Mouse (Mus musculus): ENCODE measurements around the gene Jazf1. TPM values are rescaled to one million over a fixed set of nuclear protein-coding genes. Genes with fewer than 3 reads are reported as not detected.

Gene Jazf1
- polyA plus RNA-seq, 2 experiments: 0.71 to 1.2 TPM

- H3K4me1 ChIP-seq (replicated peaks; ENCODE audit: control insufficient read depth in 2 of 2, insufficient read depth in 2 of 2, low read length in 1 of 2): peaks cover 0 to 7% of the 10 kb centered on the region in 2 experiments; a peak in 2 of 4 replicates
- no peak overlapping the region for H3K27ac ChIP-seq
- ATAC-seq (ENCODE audit: insufficient read depth) (no peak), DNase-seq (ENCODE audit: low read depth in 3 of 3, low spot score in 3 of 3) (no peak)
- H3K27me3 ChIP-seq (ENCODE audit: control insufficient read depth, insufficient read depth, low read length): peaks cover 33% of the 10 kb centered on the region
- no peak overlapping the region for H3K4me3 ChIP-seq (ENCODE audit: insufficient read depth in 1 of 2, low read depth in 2 of 2, low read length in 2 of 2)
- H3K9ac ChIP-seq (replicated peaks): no peak overlapping the region
- TF ChIP-seq EP300 (IDR thresholded peaks at IDR 0.05; ENCODE audit: low read depth) (no peak), CTCF (IDR thresholded peaks at IDR 0.05; ENCODE audit: low read depth) (no peak)
- H3K4me2 ChIP-seq (ENCODE audit: low read depth): no peak overlapping the region
- no peaks in the 10 kb centered on the region for H3K36me3 ChIP-seq (replicated peaks; ENCODE audit: control insufficient read depth, insufficient read depth, low read depth)
- 45% methylated on average over 6 of the region's 6 CpGs for WGBS (ENCODE audit: insufficient replicate concordance)
- H3K9me3 ChIP-seq (ENCODE audit: control insufficient read depth, low read length): no peaks in the 10 kb centered on the region
Observed at GRCm38 (mm10) chr6:53071732-53072131, 3.3 kb upstream of the Jazf1 start.

DNA sequence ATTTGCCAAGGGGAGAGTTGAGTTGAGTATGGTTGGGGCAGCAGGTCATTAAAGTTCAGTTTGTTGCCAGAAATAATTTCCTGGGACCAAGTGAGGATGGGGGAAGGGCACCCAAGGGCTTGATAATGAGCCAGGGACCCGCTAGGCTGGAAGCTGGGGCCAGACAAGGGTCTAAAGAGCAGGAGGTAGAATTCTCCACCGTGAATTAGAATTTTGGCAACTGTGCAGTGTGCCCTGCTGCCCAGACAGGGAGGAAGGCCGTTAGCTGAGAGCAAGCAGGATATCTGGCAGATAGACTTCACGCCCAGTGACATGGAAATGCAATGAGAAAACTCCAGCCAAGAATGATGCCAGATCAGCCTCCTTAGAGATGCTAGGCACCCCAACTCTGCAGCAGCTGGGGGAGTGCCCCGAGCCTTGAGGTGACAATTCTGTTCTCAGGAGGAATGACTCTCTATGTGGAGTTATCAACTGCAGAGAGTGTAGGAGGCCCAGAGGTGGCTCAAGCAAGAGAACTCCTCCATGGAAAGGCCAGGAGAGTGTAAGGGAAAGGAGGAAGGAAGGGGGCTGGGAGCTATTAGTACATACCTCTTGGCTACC lies 1.6 kb upstream of the Jazf1 start:
- H3K9me3 ChIP-seq (ENCODE audit: control insufficient read depth, low read length): no peaks in the 10 kb centered on the region
- ATAC-seq (ENCODE audit: insufficient read depth) (no peak), DNase-seq (ENCODE audit: low read depth in 3 of 3, low spot score in 3 of 3) (no peak)
- no peak overlapping the region for H3K9ac ChIP-seq (replicated peaks)
- 29% methylated on average over 5 of the region's 5 CpGs for WGBS (ENCODE audit: insufficient replicate concordance)
- no peak for TF ChIP-seq CTCF (IDR thresholded peaks at IDR 0.05; ENCODE audit: low read depth)
- no peak for TF ChIP-seq EP300 (IDR thresholded peaks at IDR 0.05; ENCODE audit: low read depth)
- no peak overlapping the region for H3K4me2 ChIP-seq (ENCODE audit: low read depth)
- H3K36me3 ChIP-seq (replicated peaks; ENCODE audit: control insufficient read depth, insufficient read depth, low read depth): no peaks in the 10 kb centered on the region
- no peak overlapping the region for H3K27ac ChIP-seq
- H3K4me1 ChIP-seq (replicated peaks; ENCODE audit: control insufficient read depth in 2 of 2, insufficient read depth in 2 of 2, low read length in 1 of 2): peaks cover 0 to 7% of the 10 kb centered on the region in 2 experiments; a peak in 2 of 4 replicates
- H3K27me3 ChIP-seq (ENCODE audit: control insufficient read depth, insufficient read depth, low read length): peaks cover 35% of the 10 kb centered on the region
- H3K4me3 ChIP-seq (ENCODE audit: insufficient read depth in 1 of 2, low read depth in 2 of 2, low read length in 2 of 2): no peak overlapping the region

GRCm38 (mm10) chr6:53068875-53069178 lies 396 bp upstream of the Jazf1 start:
- no peaks in the 10 kb centered on the region for H3K36me3 ChIP-seq (replicated peaks; ENCODE audit: control insufficient read depth, insufficient read depth, low read depth)
- TF ChIP-seq CTCF (IDR thresholded peaks at IDR 0.05; ENCODE audit: low read depth) (no peak), EP300 (IDR thresholded peaks at IDR 0.05; ENCODE audit: low read depth) (no peak)
- DNase-seq (ENCODE audit: low read depth in 3 of 3, low spot score in 3 of 3) (no peak), ATAC-seq (ENCODE audit: insufficient read depth) (no peak)
- peaks cover 35% of the 10 kb centered on the region for H3K27me3 ChIP-seq (ENCODE audit: control insufficient read depth, insufficient read depth, low read length)
- H3K9ac ChIP-seq (replicated peaks): no peak overlapping the region
- H3K4me1 ChIP-seq (replicated peaks; ENCODE audit: control insufficient read depth in 2 of 2, insufficient read depth in 2 of 2, low read length in 1 of 2): peaks cover 0 to 7% of the 10 kb centered on the region in 2 experiments; a peak in 2 of 4 replicates
- peak overlapping the region; percentile 31 to 63; a peak in 3 of 4 replicates for H3K4me3 ChIP-seq (ENCODE audit: insufficient read depth in 1 of 2, low read depth in 2 of 2, low read length in 2 of 2)
- no peaks in the 10 kb centered on the region for H3K9me3 ChIP-seq (ENCODE audit: control insufficient read depth, low read length)
- WGBS (ENCODE audit: insufficient replicate concordance): 8% methylated on average over 6 of the region's 6 CpGs
- H3K27ac ChIP-seq: no peak overlapping the region
- peak overlapping the region; percentile 69 for H3K4me2 ChIP-seq (ENCODE audit: low read depth)

- no peak overlapping the region for H3K27ac ChIP-seq
- 9% methylated on average over 34 of the region's 41 CpGs for WGBS (ENCODE audit: insufficient replicate concordance)
- ATAC-seq (ENCODE audit: insufficient read depth) (no peak), DNase-seq (ENCODE audit: low read depth in 3 of 3, low spot score in 3 of 3) (no peak)
- H3K27me3 ChIP-seq (ENCODE audit: control insufficient read depth, insufficient read depth, low read length): peaks cover 35% of the 10 kb centered on the region
- H3K36me3 ChIP-seq (replicated peaks; ENCODE audit: control insufficient read depth, insufficient read depth, low read depth): no peaks in the 10 kb centered on the region
- peak overlapping the region; percentile 69 for H3K4me2 ChIP-seq (ENCODE audit: low read depth)
- no peak overlapping the region for H3K9ac ChIP-seq (replicated peaks)
- peaks cover 0 to 7% of the 10 kb centered on the region in 2 experiments; a peak in 2 of 4 replicates for H3K4me1 ChIP-seq (replicated peaks; ENCODE audit: control insufficient read depth in 2 of 2, insufficient read depth in 2 of 2, low read length in 1 of 2)
- TF ChIP-seq CTCF (IDR thresholded peaks at IDR 0.05; ENCODE audit: low read depth): no peak
- no peak for TF ChIP-seq EP300 (IDR thresholded peaks at IDR 0.05; ENCODE audit: low read depth)
- H3K4me3 ChIP-seq (ENCODE audit: insufficient read depth in 1 of 2, low read depth in 2 of 2, low read length in 2 of 2): peak overlapping the region; percentile 21 to 63; a peak in 3 of 4 replicates
- no peaks in the 10 kb centered on the region for H3K9me3 ChIP-seq (ENCODE audit: control insufficient read depth, low read length)
Observed at GRCm38 (mm10) chr6:53067446-53067988, 914 bp downstream of the Jazf1 start.

DNA sequence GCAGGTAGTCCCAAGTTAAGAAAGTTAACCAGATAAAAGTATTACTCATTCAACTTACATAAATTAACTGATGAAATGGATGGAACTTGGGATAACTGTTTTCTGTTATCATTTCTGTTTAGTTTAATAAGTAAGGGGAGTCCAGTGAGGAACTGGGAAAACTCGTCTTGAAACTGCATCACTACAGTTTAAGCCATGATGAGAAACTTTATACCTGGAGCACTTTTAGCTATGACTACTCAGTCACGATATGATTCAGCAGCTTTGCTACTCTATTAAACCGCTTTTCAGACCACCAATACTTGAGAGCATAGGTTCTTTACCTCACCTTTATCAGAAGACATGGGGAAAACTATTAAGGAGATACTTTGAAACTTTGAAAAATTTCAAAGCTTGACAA lies 1.5 kb downstream of the Jazf1 start:
- Histone ChIP-seq H3K9ac (replicated peaks) (no peak overlapping the region), H3K27me3 (ENCODE audit: control insufficient read depth, insufficient read depth, low read length) (peaks cover 35% of the 10 kb centered on the region), H3K9me3 (ENCODE audit: control insufficient read depth, low read length) (no peaks in the 10 kb centered on the region), H3K4me3 (ENCODE audit: insufficient read depth in 1 of 2, low read depth in 2 of 2, low read length in 2 of 2) (no peak overlapping the region), H3K4me1 (replicated peaks; ENCODE audit: control insufficient read depth in 2 of 2, insufficient read depth in 2 of 2, low read length in 1 of 2) (peaks cover 0 to 5% of the 10 kb centered on the region in 2 experiments; a peak in 2 of 4 replicates), H3K4me2 (ENCODE audit: low read depth) (no peak overlapping the region), H3K36me3 (replicated peaks; ENCODE audit: control insufficient read depth, insufficient read depth, low read depth) (no peaks in the 10 kb centered on the region), H3K27ac (no peak overlapping the region)
- 58% methylated on average over 3 of the region's 3 CpGs for WGBS (ENCODE audit: insufficient replicate concordance)
- ATAC-seq (ENCODE audit: insufficient read depth) (no peak), DNase-seq (ENCODE audit: low read depth in 3 of 3, low spot score in 3 of 3) (no peak)
- TF ChIP-seq CTCF (IDR thresholded peaks at IDR 0.05; ENCODE audit: low read depth) (no peak), EP300 (IDR thresholded peaks at IDR 0.05; ENCODE audit: low read depth) (no peak)

Measured in liver, embryonic 14.5 days (tissue).